Mouse (Mus musculus): ENCODE measurements around the gene Cnnm2.

The Cnnm2 gene

DNA sequence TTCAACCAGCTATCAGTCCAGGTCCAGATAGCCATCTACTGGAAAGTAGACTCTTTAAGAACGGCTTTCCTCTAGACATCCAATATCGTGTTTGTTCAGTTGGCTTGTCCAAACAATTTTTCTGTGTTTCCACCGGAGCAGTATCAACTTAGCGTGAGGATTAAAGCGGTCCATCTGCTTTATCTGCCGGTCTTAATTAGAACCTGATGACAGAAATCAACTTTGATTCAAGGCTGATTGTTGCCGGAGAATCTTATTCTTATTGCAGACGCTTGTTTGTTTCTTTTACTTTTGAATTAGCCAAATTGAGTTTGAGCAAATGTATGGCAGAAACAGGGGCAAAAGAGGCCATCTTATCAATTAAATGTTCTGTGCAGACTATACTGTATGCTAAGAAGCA lies 32.8 kb downstream of the Cnnm2 start:
- DNase-seq (ENCODE audit: low read depth, low spot score) = no peak

- DNase-seq (ENCODE audit: low read depth, low spot score) = no peak
Observed at GRCm38 (mm10) chr19:46799903-46800583, 38.6 kb downstream of the Cnnm2 start.

- DNase-seq (ENCODE audit: low read depth, low spot score) = no peak
Observed at GRCm38 (mm10) chr19:46801492-46801891, 40.1 kb downstream of the Cnnm2 start.

GRCm38 (mm10) chr19:46802306-46802705 lies 40.9 kb downstream of the Cnnm2 start:
- no peak for DNase-seq (ENCODE audit: low read depth, low spot score)

GRCm38 (mm10) chr19:46803732-46804131 lies 42.3 kb downstream of the Cnnm2 start:
- DNase-seq (ENCODE audit: low read depth, low spot score) = no peak

DNA sequence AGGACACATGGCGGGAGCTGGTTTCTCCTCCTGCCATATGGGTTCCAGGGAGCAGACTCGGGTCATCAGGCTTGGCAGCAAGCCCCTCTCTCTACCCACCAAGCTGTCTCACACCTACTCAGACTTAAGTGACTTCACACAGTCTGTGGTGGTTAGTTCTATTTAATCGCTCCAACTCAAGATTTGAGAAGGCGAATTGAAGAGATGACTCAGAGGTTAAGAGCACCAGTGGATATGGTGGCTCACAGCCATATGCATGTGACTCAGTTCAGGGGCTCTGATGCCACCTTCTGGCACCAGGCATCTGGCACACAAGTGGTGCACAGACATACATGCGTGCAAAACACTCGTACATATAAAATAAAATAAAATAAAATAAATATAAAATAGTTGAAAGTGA lies 43.4 kb downstream of the Cnnm2 start:
- DNase-seq (ENCODE audit: low read depth, low spot score) = no peak

DNA sequence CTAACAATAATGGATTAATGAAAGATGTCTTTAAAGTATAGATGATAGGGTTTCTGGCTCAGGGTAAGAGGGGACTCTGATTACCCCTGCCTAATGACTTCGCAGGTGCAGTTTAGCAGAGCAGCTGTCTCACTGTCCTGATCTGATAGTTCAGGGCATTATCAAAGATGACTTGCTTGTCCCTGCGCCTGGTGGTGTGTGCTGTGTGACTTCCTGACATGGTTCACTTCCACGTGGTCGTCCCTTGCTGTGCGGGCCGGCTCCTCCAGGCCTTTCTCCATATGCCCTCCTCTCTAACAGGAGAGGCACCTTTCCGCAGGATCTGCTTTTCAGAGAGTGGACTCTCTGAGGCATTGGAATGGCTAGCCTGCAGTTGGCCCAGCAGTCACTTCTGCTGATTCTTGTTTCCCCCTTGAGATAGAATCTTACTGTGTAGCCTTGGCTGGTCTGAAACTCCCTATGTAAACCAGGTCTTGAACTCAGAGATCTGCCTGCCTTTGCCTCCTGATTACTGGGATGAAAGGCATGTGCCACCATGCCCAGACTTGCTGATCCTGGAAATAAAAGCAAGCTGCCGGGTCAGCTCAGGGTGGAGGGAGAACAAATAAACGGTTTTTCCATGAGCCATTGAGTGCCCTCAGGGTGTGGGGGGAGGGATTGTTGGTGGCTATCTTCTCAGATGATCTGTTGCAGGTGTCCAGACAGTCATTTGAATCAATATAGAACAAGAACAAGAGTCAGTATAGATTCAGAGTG lies 44.7 kb downstream of the Cnnm2 start:
- DNase-seq (ENCODE audit: low read depth, low spot score) = no peak

DNA sequence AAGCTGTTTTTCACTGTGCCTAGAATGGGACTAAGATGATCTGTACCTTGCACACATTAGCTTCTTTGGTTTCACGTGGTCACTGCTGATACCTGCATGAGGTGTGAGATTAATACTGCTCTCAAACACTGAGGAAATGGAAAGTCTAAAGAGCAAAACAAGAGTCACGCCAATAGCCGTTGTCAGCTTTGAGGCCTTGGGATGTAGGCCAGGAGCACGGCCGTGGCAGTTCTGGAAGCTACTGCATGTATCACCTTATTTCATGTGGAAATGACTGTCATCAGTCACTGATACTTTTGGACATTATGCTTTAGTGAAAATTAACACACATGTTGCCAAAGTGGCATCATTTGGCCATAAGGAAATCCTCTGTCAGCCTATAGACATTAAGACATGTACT lies 46.9 kb downstream of the Cnnm2 start:
- DNase-seq (ENCODE audit: low read depth, low spot score) = no peak

DNA sequence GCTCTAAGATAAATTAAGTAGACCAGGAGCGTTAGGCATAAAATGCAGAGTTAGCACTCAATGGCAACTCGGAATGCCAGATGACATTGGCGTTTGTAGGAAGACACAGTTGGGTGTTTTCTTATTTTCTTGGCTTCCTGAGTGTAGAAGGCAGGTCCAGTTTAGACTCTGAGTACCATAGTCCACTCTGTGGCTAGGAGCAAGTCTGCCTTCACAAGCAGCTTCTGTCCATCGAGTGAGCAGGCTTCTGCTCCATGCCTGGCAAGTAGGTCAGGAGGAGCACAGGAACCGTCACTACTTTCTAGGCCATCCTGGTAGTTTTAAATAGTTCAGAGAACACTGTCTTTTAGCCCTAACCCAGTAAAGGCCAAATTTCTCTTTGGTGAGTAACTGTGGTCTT lies 47.6 kb downstream of the Cnnm2 start:
- DNase-seq (ENCODE audit: low read depth, low spot score) = no peak

- no peak for DNase-seq (ENCODE audit: low read depth, low spot score)
Observed at GRCm38 (mm10) chr19:46819276-46819675, 57.9 kb downstream of the Cnnm2 start.

- DNase-seq (ENCODE audit: low read depth, low spot score) = no peak
Observed at GRCm38 (mm10) chr19:46822491-46822890, 61.1 kb downstream of the Cnnm2 start.

DNA sequence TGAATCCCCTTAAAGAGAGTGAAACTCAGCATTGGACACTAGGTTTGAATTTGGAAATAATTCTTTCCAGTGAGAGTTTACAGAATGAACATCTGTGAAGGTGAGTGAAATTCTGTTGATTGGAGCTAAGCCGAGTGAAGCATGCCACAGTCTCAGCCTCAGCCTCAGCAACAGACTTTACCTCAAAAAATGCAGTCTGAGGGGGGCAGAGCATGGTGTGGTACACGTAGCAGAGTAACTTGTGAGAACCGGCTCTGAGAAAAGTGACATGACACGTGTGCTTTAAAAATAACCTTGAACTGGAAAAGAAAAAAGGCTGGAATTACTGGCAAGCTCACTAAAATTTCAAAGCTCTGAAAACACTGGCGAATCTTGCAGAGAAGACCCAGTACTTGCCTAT lies 62.4 kb downstream of the Cnnm2 start:
- no peak for DNase-seq (ENCODE audit: low read depth, low spot score)

- no peak for DNase-seq (ENCODE audit: low read depth, low spot score)
Observed at GRCm38 (mm10) chr19:46824867-46825266, 63.5 kb downstream of the Cnnm2 start.

GRCm38 (mm10) chr19:46827654-46828165 lies 66.3 kb downstream of the Cnnm2 start:
- DNase-seq (ENCODE audit: low read depth, low spot score) = no peak

DNA sequence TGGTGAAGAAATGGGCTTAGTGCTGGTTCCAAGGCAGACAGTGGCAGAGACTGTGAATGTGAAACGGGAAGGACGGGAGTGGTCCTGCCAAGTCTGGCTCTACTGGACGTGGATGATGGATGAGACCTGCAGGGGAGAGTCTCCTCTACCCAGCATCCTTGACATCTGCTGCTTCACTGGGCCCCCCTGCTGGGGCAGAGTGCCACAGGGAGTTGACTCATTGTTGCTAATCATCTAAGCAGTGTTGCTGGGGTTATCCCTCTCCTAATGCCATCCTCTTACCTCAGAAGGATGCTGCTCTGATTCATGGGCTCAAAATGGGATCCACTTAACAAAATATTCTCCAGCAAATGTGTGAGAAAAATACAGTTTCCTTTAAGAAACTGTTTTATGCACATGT lies 67.6 kb downstream of the Cnnm2 start:
- DNase-seq (ENCODE audit: low read depth, low spot score) = no peak

DNA sequence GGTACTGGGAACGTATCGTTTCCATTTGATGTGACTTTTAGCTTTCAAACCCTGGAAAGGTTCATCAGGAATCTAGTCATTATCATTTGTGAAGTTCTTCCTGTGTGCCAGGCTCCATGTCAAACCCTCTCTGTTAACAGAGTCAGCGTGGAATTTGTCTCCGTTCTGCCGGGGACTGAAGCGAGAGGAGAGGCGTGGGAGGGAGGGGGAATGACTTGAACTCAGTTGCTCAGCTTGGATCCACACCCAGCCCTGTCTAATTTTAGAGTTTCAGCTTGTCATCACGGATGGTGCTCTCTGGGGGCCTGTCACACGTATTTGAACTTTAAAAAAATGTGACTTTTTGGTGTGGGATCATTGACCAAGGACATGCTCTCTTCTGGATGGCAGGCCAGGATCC lies 70.0 kb downstream of the Cnnm2 start:
- no peak for DNase-seq (ENCODE audit: low read depth, low spot score)

GRCm38 (mm10) chr19:46834301-46834700 lies 72.9 kb downstream of the Cnnm2 start:
- DNase-seq (ENCODE audit: low read depth, low spot score) = no peak

DNA sequence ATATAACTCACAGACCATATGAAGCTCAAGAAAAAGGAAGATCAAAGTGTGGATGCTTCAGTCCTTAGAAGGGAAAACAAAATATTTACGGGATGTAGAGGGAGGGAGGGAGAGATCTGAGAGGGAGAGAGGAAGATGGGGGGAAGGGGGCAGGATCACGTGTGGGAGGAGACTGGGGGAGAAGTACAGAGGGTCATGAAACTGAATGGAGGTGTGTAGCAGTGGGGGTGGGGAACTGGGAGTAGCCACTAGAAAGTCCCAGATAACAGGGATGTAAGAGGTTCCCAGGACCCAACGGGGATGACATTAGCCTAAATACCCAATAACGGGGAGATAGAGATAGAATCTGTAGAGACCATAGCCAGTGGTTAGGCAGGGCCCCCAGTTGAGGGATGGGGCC lies 73.9 kb downstream of the Cnnm2 start:
- no peak for DNase-seq (ENCODE audit: low read depth, low spot score)

DNA sequence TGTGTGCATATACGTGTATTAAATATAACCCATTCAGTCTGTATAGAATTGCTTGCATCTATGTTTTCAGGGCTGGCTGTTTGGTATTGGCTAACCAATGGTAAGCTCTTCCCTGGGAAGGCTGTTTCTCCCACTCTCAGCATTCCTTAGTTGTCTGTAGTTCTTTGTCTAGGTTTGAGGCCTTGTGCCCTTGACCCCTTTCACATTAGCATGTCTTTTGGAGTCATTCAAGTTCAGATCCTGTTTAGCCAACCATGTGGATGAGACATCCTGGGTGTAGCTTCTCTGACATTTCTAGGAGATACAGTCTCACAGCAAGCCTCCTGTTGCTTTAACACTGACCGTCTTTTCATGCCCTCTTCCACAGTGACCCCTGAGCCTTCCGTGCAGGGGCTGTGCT lies 74.7 kb downstream of the Cnnm2 start:
- DNase-seq (ENCODE audit: low read depth, low spot score) = no peak

DNA sequence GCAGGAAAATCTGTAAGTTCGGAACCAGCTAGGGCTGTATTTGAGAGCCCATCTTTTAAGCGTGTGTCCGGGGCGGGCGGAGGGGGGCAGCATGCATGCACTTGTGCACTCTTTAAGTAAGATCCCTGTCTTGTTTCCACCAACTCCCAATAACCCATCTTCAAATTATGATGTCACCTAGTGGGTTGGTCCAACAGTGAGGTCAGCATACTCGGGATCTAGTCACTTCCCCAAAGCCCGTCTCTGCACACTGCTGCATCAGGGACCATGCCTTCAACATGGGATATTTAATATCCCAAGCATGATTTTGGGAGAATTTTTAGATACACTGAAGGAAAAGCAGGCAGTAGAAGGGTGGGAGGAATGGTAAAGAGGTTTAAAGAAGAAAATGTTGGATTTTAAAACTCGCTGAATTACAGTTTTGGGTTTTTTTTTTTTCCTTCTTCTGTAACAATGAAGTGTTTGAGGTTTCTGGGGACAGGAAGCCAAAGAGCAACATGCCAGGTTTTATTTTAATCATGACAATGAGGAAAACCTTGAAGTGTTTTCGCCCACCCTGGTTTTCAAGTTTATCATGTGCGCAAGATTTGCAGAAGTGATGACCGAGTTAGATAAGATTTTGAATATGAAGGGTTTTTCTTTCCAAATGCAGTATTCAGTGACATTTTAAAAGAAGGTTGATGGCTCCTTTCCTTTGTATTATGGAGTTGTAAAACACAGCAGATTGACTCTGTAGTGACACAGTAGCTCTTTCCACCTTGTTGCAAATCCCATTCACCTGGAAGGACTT lies 76.1 kb downstream of the Cnnm2 start:
- DNase-seq (ENCODE audit: low read depth, low spot score) = no peak

DNA sequence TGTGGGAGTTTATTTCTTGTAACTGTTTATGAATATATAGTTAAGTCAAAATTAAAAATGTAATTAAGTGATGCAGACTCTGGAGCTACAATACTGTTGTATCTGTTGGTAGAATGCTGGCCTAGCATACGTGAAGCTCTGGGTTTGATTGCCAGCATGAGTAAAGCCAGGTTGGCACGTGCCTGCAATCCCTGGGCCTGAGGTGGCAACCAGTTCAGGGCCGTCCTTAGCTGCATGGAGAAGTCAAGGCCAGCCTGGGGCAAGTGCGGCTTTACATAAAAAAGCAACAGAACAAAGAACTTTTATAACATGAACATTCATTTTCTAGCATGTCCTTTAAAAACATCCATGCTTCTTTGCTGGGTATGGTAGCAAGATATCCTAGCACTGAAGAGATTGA lies 79.6 kb downstream of the Cnnm2 start:
- DNase-seq (ENCODE audit: low read depth, low spot score) = no peak

- no peak for DNase-seq (ENCODE audit: low read depth, low spot score)
Observed at GRCm38 (mm10) chr19:46843030-46843429, 81.6 kb downstream of the Cnnm2 start.
